Mouse (Mus musculus) bone marrow, adult 2 months (tissue): ENCODE measurements around the gene Ampd3.

Source experiments
- CTCF ChIP-seq: fragments of 200-500 bp; IDR thresholded peaks from 2 replicates; pipeline ENCODE4 v1.5.1; 2011; ENCODE audit warnings: low read length, control low read depth; ENCODE audit not compliant: control insufficient read depth, insufficient read depth
- POLR2A ChIP-seq: fragments of 200-500 bp; IDR thresholded peaks from 2 replicates; pipeline ENCODE4 v1.6.1; 2011; ENCODE audit warnings: low read depth, mild to moderate bottlenecking, control low read depth, low read length, borderline replicate concordance; ENCODE audit not compliant: control insufficient read depth

DNA sequence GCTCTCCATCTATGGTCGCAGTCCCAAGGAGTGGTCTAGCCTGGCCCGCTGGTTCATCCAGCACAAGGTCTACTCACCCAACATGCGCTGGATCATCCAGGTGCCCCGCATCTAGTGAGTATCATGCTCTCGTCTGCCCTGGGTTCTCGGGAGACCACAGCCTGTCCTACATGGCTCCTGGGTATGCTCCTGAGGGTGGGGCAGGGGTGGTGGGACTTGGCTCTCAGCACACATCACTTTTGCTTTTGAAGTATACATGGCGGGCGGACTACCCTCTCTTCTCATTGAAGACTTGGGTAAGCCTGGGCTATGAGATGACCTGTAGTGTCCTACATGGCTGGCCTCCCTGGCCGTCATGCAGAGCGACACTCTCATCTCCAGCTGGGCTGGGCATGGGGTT, 35.1 kb downstream of the Ampd3 start:
- TF ChIP-seq POLR2A (no peak), CTCF (no peak)
